Mouse (Mus musculus) midbrain, embryonic 10.5 days (tissue): ENCODE data around the gene Rbm12b1. TPM values are rescaled to one million over a fixed set of nuclear protein-coding genes. Genes with fewer than 3 reads are reported as not detected.
"Not testable (repeated sequence)": the region's sequence is repeated elsewhere in the genome, so short reads cannot be mapped to it uniquely, and the experiment has no call there.

ENCODE experiments used
- DNase-seq: peaks from one replicate; pipeline ENCODE4 v3.0.0-alpha.2; 2017; ENCODE audit warnings: low spot score
- H3K27ac ChIP-seq: fragments of 300-500 bp; sonication (generic); replicated peaks from 2 replicates; pipeline ENCODE4 v1.5.1; 2016; ENCODE audit warnings: mild to moderate bottlenecking
- H3K27me3 ChIP-seq: fragments of 300-500 bp; sonication (generic); 2 replicates; pipeline ENCODE4 v1.6.1; 2016; ENCODE audit warnings: low read depth, mild to moderate bottlenecking; ENCODE audit not compliant: poor library complexity, severe bottlenecking
- H3K36me3 ChIP-seq: fragments of 300-500 bp; sonication (generic); 2 replicates; pipeline ENCODE4 v1.6.1; 2016; ENCODE audit warnings: mild to moderate bottlenecking, moderate library complexity
- H3K4me1 ChIP-seq: fragments of 300-500 bp; sonication (generic); 2 replicates; pipeline ENCODE4 v1.6.1; 2016
- H3K4me3 ChIP-seq: fragments of 300-500 bp; sonication (generic); 2 replicates; pipeline ENCODE4 v1.5.1; 2016; ENCODE audit warnings: mild to moderate bottlenecking, moderate library complexity
- H3K9me3 ChIP-seq: fragments of 300-500 bp; sonication (generic); replicated peaks from 2 replicates; pipeline ENCODE4 v1.6.1; 2016; ENCODE audit warnings: mild to moderate bottlenecking
- WGBS: fragments of 180-500 bp; shearing (Covaris S2); methylation state at CpG from one replicate; pipeline ENCODE4 v1.1.7; 2016; 5-methylcytosine and 5-hydroxymethylcytosine counted together
- polyA plus RNA-seq: library from polyadenylated mRNA; unstranded; fragments of >200 nt; fragmentation: Nextera tagmentation; extraction: Ambion mirVana; gene quantifications from 2 replicates; pipeline ENCODE4 v1.2.1, GENCODE M21; 2016

The Rbm12b1 gene
- polyA plus RNA-seq = 5.7 and 5.9 TPM in 2 replicates

- Histone ChIP-seq H3K4me3 (peak within 1 kb of the TSS; percentile 49), H3K27ac (peak within 1 kb of the TSS; percentile 80)
- H3K36me3 ChIP-seq, H3K27me3 ChIP-seq, H3K9me3 ChIP-seq, H3K4me1 ChIP-seq: not testable (repeated sequence)
- DNase-seq = peak; percentile 77
- WGBS = 5% methylated on average over 17 of the region's 32 CpGs
Measured at GRCm38 (mm10) chr4:12140141-12140567, at the start of gene Rbm12b1. Rbm12b1 (plus strand) TSS chr4:12140264.

GRCm38 (mm10) chr4:12140592-12141062 lies 563 bp downstream of the Rbm12b1 start:
- not testable (repeated sequence) for H3K27me3 ChIP-seq, H3K36me3 ChIP-seq, H3K9me3 ChIP-seq, H3K4me1 ChIP-seq, H3K27ac ChIP-seq
- peak overlapping the region; percentile 49 for H3K4me3 ChIP-seq
- 22% methylated on average over 24 of the region's 40 CpGs for WGBS
- peak; percentile 20 for DNase-seq

- H3K4me3 ChIP-seq, H3K27me3 ChIP-seq, H3K4me1 ChIP-seq, DNase-seq, H3K27ac ChIP-seq: not testable (repeated sequence)
- 96% methylated on average over 7 of the region's 7 CpGs for WGBS
- H3K9me3 ChIP-seq = peaks cover 17% of the 10 kb centered on the region
- H3K36me3 ChIP-seq = peaks cover 13% of the 10 kb centered on the region
Measured at GRCm38 (mm10) chr4:12141516-12141915, 1.5 kb downstream of the Rbm12b1 start.

- no peaks in the 10 kb centered on the region for H3K4me1 ChIP-seq
- DNase-seq = no peak
- H3K36me3 ChIP-seq = peaks cover 61% of the 10 kb centered on the region
- no peak overlapping the region for H3K27ac ChIP-seq
- H3K4me3 ChIP-seq = no peak overlapping the region
- no peaks in the 10 kb centered on the region for H3K27me3 ChIP-seq
- H3K9me3 ChIP-seq = peaks cover 23% of the 10 kb centered on the region
Measured at GRCm38 (mm10) chr4:12147660-12148059, 7.6 kb downstream of the Rbm12b1 start.

GRCm38 (mm10) chr4:12170986-12171317 lies 30.9 kb downstream of the Rbm12b1 start:
- Histone ChIP-seq H3K4me1 (peaks cover 17% of the 10 kb centered on the region), H3K27ac (peak overlapping the region; percentile 95), H3K27me3 (no peaks in the 10 kb centered on the region), H3K9me3 (no peaks in the 10 kb centered on the region), H3K36me3 (peaks cover 25% of the 10 kb centered on the region), H3K4me3 (peak overlapping the region; percentile 65)
- WGBS = 20% methylated on average over 9 of the region's 9 CpGs
- no peak for DNase-seq

- Histone ChIP-seq H3K36me3 (peaks cover 19% of the 10 kb centered on the region), H3K4me3 (peak within 1 kb of the TSS; percentile 65), H3K9me3 (no peaks in the 10 kb centered on the region), H3K27ac (peak within 1 kb of the TSS; percentile 95), H3K27me3 (no peaks in the 10 kb centered on the region), H3K4me1 (peaks cover 17% of the 10 kb centered on the region)
- under 1% methylated on average over 74 of the region's 74 CpGs for WGBS
- DNase-seq = peak; percentile 82
Measured at GRCm38 (mm10) chr4:12171318-12172091, 31.4 kb downstream of the Rbm12b1 start, which contains the start of gene Fam92a. Fam92a (minus strand) TSS chr4:12172015.

GRCm38 (mm10) chr4:12178992-12179391 lies 38.9 kb downstream of the Rbm12b1 start:
- 91% methylated on average over 10 of the region's 10 CpGs for WGBS
- no peaks in the 10 kb centered on the region for H3K4me1 ChIP-seq
- no peak for DNase-seq
- no peak overlapping the region for H3K27ac ChIP-seq
- no peaks in the 10 kb centered on the region for H3K36me3 ChIP-seq
- no peaks in the 10 kb centered on the region for H3K9me3 ChIP-seq
- H3K4me3 ChIP-seq = no peak overlapping the region
- no peaks in the 10 kb centered on the region for H3K27me3 ChIP-seq

Other genes with a start within 250 kb of the Rbm12b1 start
- 0.30 TPM in 2 replicates for gene Gm10604, start 159.0 kb upstream of the Rbm12b1 start, polyA plus RNA-seq
- gene Rbm12b2, start 50.8 kb upstream of the Rbm12b1 start, polyA plus RNA-seq = 14.0 and 16.1 TPM in 2 replicates
- 91.7 and 97.3 TPM in 2 replicates for gene Fam92a, start 31.8 kb downstream of the Rbm12b1 start, polyA plus RNA-seq